Mouse (Mus musculus): ENCODE data around the gene Zfp692.
A peak's percentile ranks its signal among the peaks of the same experiment; 100 is the strongest.

- peak; percentile 69 to 71 for TF ChIP-seq POLR2A (IDR thresholded peaks at IDR 0.05; ENCODE audit: control insufficient read depth in 1 of 2, insufficient read depth in 1 of 2, low read depth in 1 of 2, low read length in 2 of 2, poor library complexity in 1 of 2)
- TF ChIP-seq CTCF (IDR thresholded peaks at IDR 0.05 in 2 of 3, conservative IDR thresholded peaks at IDR 0.05 in 1 of 3; ENCODE audit: control insufficient read depth in 1 of 3, insufficient read depth in 1 of 3, low read depth in 2 of 3, low read length in 3 of 3, poor library complexity in 1 of 3, severe bottlenecking in 1 of 3), result peak; percentile 5 to 37 (median 15); a peak in 2 of 6 replicates
- TF ChIP-seq NELFE (IDR thresholded peaks at IDR 0.05; ENCODE audit: low read depth, low read length), result peak; percentile 49; the same call in 1 of the 2 replicates
Observed at GRCm38 (mm10) chr11:58307411-58308080, 677 bp downstream of the Zfp692 start.

Data from MEL (cell line).